ENCODE assay signal across 32 mouse cellular contexts in the genomic region with DNA sequence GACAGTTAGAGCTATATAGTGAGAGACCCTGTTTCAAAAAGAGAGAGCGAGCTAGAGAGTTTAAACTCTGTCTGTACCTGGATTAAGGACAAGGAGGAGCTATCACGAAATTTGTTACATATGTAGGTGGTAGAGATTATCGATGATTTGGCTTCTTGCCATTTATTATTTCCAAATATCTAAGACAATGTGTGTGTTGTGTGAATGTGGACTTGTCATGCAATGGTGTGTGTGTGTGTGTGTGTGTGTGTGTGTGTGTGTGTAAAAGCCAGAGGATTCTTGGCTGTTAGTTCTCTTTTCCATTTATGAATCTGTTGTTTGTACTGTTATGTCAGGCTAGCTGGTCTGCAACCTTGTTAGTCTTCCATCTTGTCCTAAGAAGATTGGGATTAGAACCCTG.
"Had no signal": no experiment of that assay in that cellular context is flagged by ENCODE, and none has a peak within 500 bp of the region (broad histone marks: within the 10 kb centered on the region; RNA-seq: fewer than 3 reads in every experiment).

No protein-coding gene starts in this region.

- H3K27me3 ChIP-seq: limb, embryonic 12.5 days; limb, embryonic 13.5 days; limb, embryonic 15.5 days; liver, embryonic 12.5 days; liver, embryonic 13.5 days; liver, embryonic 15.5 days; lung, embryonic 15.5 days; megakaryocyte, embryonic 14.5 days; midbrain, embryonic 12.5 days; midbrain, embryonic 13.5 days; midbrain, embryonic 15.5 days; neural tube, embryonic 12.5 days had no signal

- DNase-seq: left cerebral cortex, postnatal 4 days; liver; liver, embryonic 13.5 days; liver, postnatal 0 days; lung, adult 18-20 months; lung, adult 2 months; lung, embryonic 14.5 days; lung, postnatal 10 days; lung, postnatal 14 days; lung, postnatal 36 days; lung, postnatal 4 days; midbrain, embryonic 14.5 days had no signal

- H3K9me3 ChIP-seq: limb, embryonic 10.5 days; limb, embryonic 12.5 days; limb, embryonic 13.5 days; limb, embryonic 15.5 days; liver, embryonic 12.5 days; liver, embryonic 13.5 days; liver, embryonic 15.5 days; lung, embryonic 15.5 days; megakaryocyte, embryonic 14.5 days; midbrain, embryonic 10.5 days; midbrain, embryonic 12.5 days; midbrain, embryonic 13.5 days; midbrain, embryonic 15.5 days; neural tube, embryonic 12.5 days had no signal

- H3K4me1 ChIP-seq: limb, embryonic 10.5 days; limb, embryonic 12.5 days; limb, embryonic 13.5 days; limb, embryonic 15.5 days; lung, embryonic 15.5 days; midbrain, embryonic 10.5 days; midbrain, embryonic 12.5 days; neural tube, embryonic 12.5 days had no signal

- H3K9ac ChIP-seq: limb, embryonic 12.5 days; limb, embryonic 13.5 days; limb, embryonic 15.5 days; liver, embryonic 12.5 days; liver, embryonic 13.5 days; liver, embryonic 14.5 days; liver, embryonic 15.5 days; liver, postnatal 0 days; lung, embryonic 14.5 days; lung, embryonic 15.5 days; midbrain, embryonic 12.5 days; midbrain, embryonic 13.5 days; midbrain, embryonic 15.5 days; neural tube, embryonic 12.5 days had no signal

- H3K27ac ChIP-seq: limb, embryonic 10.5 days; limb, embryonic 12.5 days; limb, embryonic 13.5 days; limb, embryonic 15.5 days; liver, embryonic 12.5 days; liver, embryonic 13.5 days; liver, embryonic 14.5 days; liver, embryonic 15.5 days; lung, embryonic 15.5 days; macrophage; midbrain, embryonic 10.5 days; midbrain, embryonic 12.5 days; midbrain, embryonic 13.5 days; midbrain, embryonic 15.5 days; neural tube, embryonic 12.5 days had no signal

- H3K4me2 ChIP-seq: limb, embryonic 12.5 days; limb, embryonic 13.5 days; limb, embryonic 15.5 days; liver, embryonic 11.5 days; liver, embryonic 12.5 days; liver, embryonic 13.5 days; liver, embryonic 15.5 days; lung, embryonic 14.5 days; lung, embryonic 15.5 days; midbrain, embryonic 11.5 days; midbrain, embryonic 12.5 days; midbrain, embryonic 13.5 days; midbrain, embryonic 15.5 days; neural tube, embryonic 12.5 days had no signal

- ATAC-seq: liver, embryonic 12.5 days; liver, postnatal 0 days; lung, postnatal 0 days; midbrain, embryonic 13.5 days; midbrain, embryonic 15.5 days; midbrain, embryonic 16.5 days had no signal

- H3K4me3 ChIP-seq: limb, embryonic 10.5 days; limb, embryonic 12.5 days; limb, embryonic 13.5 days; limb, embryonic 15.5 days; liver, embryonic 12.5 days; liver, embryonic 13.5 days; liver, embryonic 15.5 days; lung, embryonic 15.5 days; megakaryocyte, embryonic 14.5 days; midbrain, embryonic 10.5 days; midbrain, embryonic 12.5 days; midbrain, embryonic 13.5 days; midbrain, embryonic 15.5 days; myocyte; neural tube, embryonic 12.5 days had no signal
